Mouse (Mus musculus) lung, adult 2 months (tissue): Measurements from ENCODE around the gene Col25a1.

ENCODE experiments used
- CTCF ChIP-seq: fragments of 200-500 bp; IDR thresholded peaks from 2 replicates; pipeline ENCODE4 v1.5.1; 2011; ENCODE audit warnings: mild to moderate bottlenecking, low read length, control low read depth; ENCODE audit not compliant: insufficient read depth
- POLR2A ChIP-seq: fragments of 200-500 bp; IDR thresholded peaks from 2 replicates; pipeline ENCODE4 v1.6.1; 2011; ENCODE audit warnings: low read depth, mild to moderate bottlenecking, control low read depth, low read length, borderline replicate concordance; ENCODE audit errors: extremely low read depth

DNA sequence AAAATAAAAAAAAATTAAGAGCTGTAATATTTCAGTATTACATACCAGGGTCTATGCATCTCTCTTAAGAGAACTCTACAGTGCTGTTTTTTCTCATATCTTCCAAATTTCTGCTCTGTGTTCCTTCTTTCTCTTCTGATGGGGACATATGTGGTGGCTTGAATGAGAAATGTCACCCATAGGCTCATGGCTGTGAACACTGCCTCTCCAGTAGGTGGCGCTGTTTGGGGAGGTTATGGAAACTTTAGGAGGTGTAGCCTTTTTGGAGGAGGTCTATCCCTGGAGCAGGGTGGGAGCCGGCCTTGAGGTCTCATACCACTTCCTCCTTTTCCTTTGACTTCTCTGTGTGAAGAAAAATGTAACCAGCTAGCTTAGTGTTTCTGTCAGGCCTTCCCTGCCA lies 128.4 kb downstream of the Col25a1 start:
- no peak for TF ChIP-seq CTCF
- no peak for TF ChIP-seq POLR2A
